Mouse (Mus musculus) testis, adult 2 months (tissue): ENCODE data around the gene Psma5.
"Not testable (repeated sequence)": the region's sequence is repeated elsewhere in the genome, so short reads cannot be mapped to it uniquely, and the experiment has no call there.

Experiments used
- CTCF ChIP-seq: fragments of 200-500 bp; IDR thresholded peaks from 2 replicates; pipeline ENCODE4 v1.5.1; 2012; ENCODE audit warnings: low read depth, mild to moderate bottlenecking, inconsistent platforms, low read length, moderate library complexity; ENCODE audit not compliant: control insufficient read depth, insufficient read depth, insufficient replicate concordance
- POLR2A ChIP-seq: fragments of 200-500 bp; IDR thresholded peaks from 2 replicates; pipeline ENCODE4 v1.6.1; 2012; ENCODE audit warnings: low read depth, mild to moderate bottlenecking, inconsistent platforms, low read length, moderate library complexity; ENCODE audit not compliant: control insufficient read depth

GRCm38 (mm10) chr3:108279495-108279894, 22.8 kb downstream of the Psma5 start:
- TF ChIP-seq CTCF, POLR2A: not testable (repeated sequence)
